Mouse (Mus musculus): Measurements from ENCODE around the gene Leng8. TPM values are rescaled to one million over a fixed set of nuclear protein-coding genes. Genes with fewer than 3 reads are reported as not detected.

The Leng8 gene
- polyA plus RNA-seq, 1 experiment: 225 TPM

GRCm38 (mm10) chr7:4122076-4122768, 14.6 kb upstream of the Leng8 start:
- no peak for TF ChIP-seq POLR2A (IDR thresholded peaks at IDR 0.05; ENCODE audit: low read depth, low read length)
- TF ChIP-seq CTCF (conservative IDR thresholded peaks at IDR 0.05; ENCODE audit: insufficient read depth, insufficient read length, low read depth, low read length): no peak
- Histone ChIP-seq H3K4me3 (ENCODE audit: insufficient read depth, low read depth, low read length) (no peak overlapping the region), H3K4me1 (ENCODE audit: control insufficient read depth, insufficient read depth, low read length) (no peaks in the 10 kb centered on the region), H3K27me3 (replicated peaks; ENCODE audit: control insufficient read depth, insufficient read depth, low read length) (0 out of 2 replicates have a peak, but pooled peaks cover 2% of the 10 kb centered on the region), H3K27ac (ENCODE audit: insufficient read depth, low read depth, low read length) (no peak overlapping the region), H3K36me3 (ENCODE audit: control insufficient read depth, insufficient read depth, low read length) (no peaks in the 10 kb centered on the region)
- DNase-seq: no peak
- WGBS: 64% methylated on average over 11 of the region's 11 CpGs

GRCm38 (mm10) chr7:4122783-4123182, 14.1 kb upstream of the Leng8 start:
- Histone ChIP-seq H3K4me1 (ENCODE audit: control insufficient read depth, insufficient read depth, low read length) (no peaks in the 10 kb centered on the region), H3K27me3 (replicated peaks; ENCODE audit: control insufficient read depth, insufficient read depth, low read length) (0 out of 2 replicates have a peak, but pooled peaks cover 2% of the 10 kb centered on the region), H3K36me3 (ENCODE audit: control insufficient read depth, insufficient read depth, low read length) (no peaks in the 10 kb centered on the region), H3K27ac (ENCODE audit: insufficient read depth, low read depth, low read length) (no peak overlapping the region), H3K4me3 (ENCODE audit: insufficient read depth, low read depth, low read length) (no peak overlapping the region)
- no peak for DNase-seq
- 92% methylated on average over 10 of the region's 10 CpGs for WGBS
- no peak for TF ChIP-seq CTCF (conservative IDR thresholded peaks at IDR 0.05; ENCODE audit: insufficient read depth, insufficient read length, low read depth, low read length)
- no peak for TF ChIP-seq POLR2A (IDR thresholded peaks at IDR 0.05; ENCODE audit: low read depth, low read length)

GRCm38 (mm10) chr7:4123732-4124131, 13.1 kb upstream of the Leng8 start:
- no peak overlapping the region for H3K27ac ChIP-seq (ENCODE audit: insufficient read depth, low read depth, low read length)
- DNase-seq: no peak
- WGBS: 72% methylated on average over 1 of the region's 1 CpGs

GRCm38 (mm10) chr7:4124315-4124759, 12.5 kb upstream of the Leng8 start:
- Histone ChIP-seq H3K4me3 (ENCODE audit: insufficient read depth, low read depth, low read length) (no peak overlapping the region), H3K4me1 (ENCODE audit: control insufficient read depth, insufficient read depth, low read length) (no peaks in the 10 kb centered on the region), H3K27ac (ENCODE audit: insufficient read depth, low read depth, low read length) (no peak overlapping the region), H3K27me3 (replicated peaks; ENCODE audit: control insufficient read depth, insufficient read depth, low read length) (0 out of 2 replicates have a peak, but pooled peaks cover 2% of the 10 kb centered on the region), H3K36me3 (ENCODE audit: control insufficient read depth, insufficient read depth, low read length) (no peaks in the 10 kb centered on the region)
- no peak for TF ChIP-seq POLR2A (IDR thresholded peaks at IDR 0.05; ENCODE audit: low read depth, low read length)
- WGBS: 16% methylated on average over 10 of the region's 10 CpGs
- DNase-seq: no peak

More at GRCm38 (mm10) chr7:4123732-4124131, 13.1 kb upstream of the Leng8 start:
- no peak overlapping the region for H3K4me3 ChIP-seq (ENCODE audit: insufficient read depth, low read depth, low read length)
- no peaks in the 10 kb centered on the region for H3K36me3 ChIP-seq (ENCODE audit: control insufficient read depth, insufficient read depth, low read length)
- H3K27me3 ChIP-seq (replicated peaks; ENCODE audit: control insufficient read depth, insufficient read depth, low read length): 0 out of 2 replicates have a peak, but pooled peaks cover 2% of the 10 kb centered on the region
- H3K4me1 ChIP-seq (ENCODE audit: control insufficient read depth, insufficient read depth, low read length): no peaks in the 10 kb centered on the region
- TF ChIP-seq CTCF (conservative IDR thresholded peaks at IDR 0.05; ENCODE audit: insufficient read depth, insufficient read length, low read depth, low read length) (no peak), POLR2A (IDR thresholded peaks at IDR 0.05; ENCODE audit: low read depth, low read length) (no peak)

- Histone ChIP-seq H3K4me1 (ENCODE audit: control insufficient read depth, insufficient read depth, low read length) (no peaks in the 10 kb centered on the region), H3K27me3 (replicated peaks; ENCODE audit: control insufficient read depth, insufficient read depth, low read length) (no peaks in the 10 kb centered on the region), H3K27ac (ENCODE audit: insufficient read depth, low read depth, low read length) (no peak overlapping the region), H3K4me3 (ENCODE audit: insufficient read depth, low read depth, low read length) (no peak overlapping the region), H3K36me3 (ENCODE audit: control insufficient read depth, insufficient read depth, low read length) (no peaks in the 10 kb centered on the region)
- WGBS: 38% methylated on average over 5 of the region's 5 CpGs
- no peak for TF ChIP-seq CTCF (conservative IDR thresholded peaks at IDR 0.05; ENCODE audit: insufficient read depth, insufficient read length, low read depth, low read length)
- TF ChIP-seq POLR2A (IDR thresholded peaks at IDR 0.05; ENCODE audit: low read depth, low read length): no peak
- no peak for DNase-seq
Observed at GRCm38 (mm10) chr7:4124856-4125255, 12.0 kb upstream of the Leng8 start.

GRCm38 (mm10) chr7:4125306-4125705, 11.5 kb upstream of the Leng8 start:
- H3K27me3 ChIP-seq (replicated peaks; ENCODE audit: control insufficient read depth, insufficient read depth, low read length): no peaks in the 10 kb centered on the region
- no peak for DNase-seq
- H3K36me3 ChIP-seq (ENCODE audit: control insufficient read depth, insufficient read depth, low read length): no peaks in the 10 kb centered on the region
- no peak overlapping the region for H3K4me3 ChIP-seq (ENCODE audit: insufficient read depth, low read depth, low read length)
- TF ChIP-seq CTCF (conservative IDR thresholded peaks at IDR 0.05; ENCODE audit: insufficient read depth, insufficient read length, low read depth, low read length) (no peak), POLR2A (IDR thresholded peaks at IDR 0.05; ENCODE audit: low read depth, low read length) (no peak)
- WGBS: 41% methylated on average over 9 of the region's 9 CpGs
- no peak overlapping the region for H3K27ac ChIP-seq (ENCODE audit: insufficient read depth, low read depth, low read length)
- no peaks in the 10 kb centered on the region for H3K4me1 ChIP-seq (ENCODE audit: control insufficient read depth, insufficient read depth, low read length)

- DNase-seq: no peak
- H3K4me1 ChIP-seq (ENCODE audit: control insufficient read depth, insufficient read depth, low read length): no peaks in the 10 kb centered on the region
- no peaks in the 10 kb centered on the region for H3K27me3 ChIP-seq (replicated peaks; ENCODE audit: control insufficient read depth, insufficient read depth, low read length)
- H3K36me3 ChIP-seq (ENCODE audit: control insufficient read depth, insufficient read depth, low read length): no peaks in the 10 kb centered on the region
- no peak overlapping the region for H3K27ac ChIP-seq (ENCODE audit: insufficient read depth, low read depth, low read length)
- no peak overlapping the region for H3K4me3 ChIP-seq (ENCODE audit: insufficient read depth, low read depth, low read length)
- TF ChIP-seq CTCF (conservative IDR thresholded peaks at IDR 0.05; ENCODE audit: insufficient read depth, insufficient read length, low read depth, low read length) (no peak), POLR2A (IDR thresholded peaks at IDR 0.05; ENCODE audit: low read depth, low read length) (no peak)
- 89% methylated on average over 11 of the region's 11 CpGs for WGBS
Observed at GRCm38 (mm10) chr7:4126992-4127785, 9.7 kb upstream of the Leng8 start.

All from kidney, adult 2 months (tissue).